Mouse (Mus musculus) embryonic facial prominence, embryonic 12.5 days (tissue): ENCODE results near the gene Abi3bp. TPM values are rescaled to one million over a fixed set of nuclear protein-coding genes. Genes with fewer than 3 reads are reported as not detected.

Source experiments
- polyA plus RNA-seq: library from polyadenylated mRNA; unstranded; fragments of >200 nt; fragmentation: Nextera tagmentation; extraction: Ambion mirVana; gene quantifications from 2 replicates; pipeline ENCODE4 v1.2.1, GENCODE M21; 2016

The Abi3bp gene
- polyA plus RNA-seq, 1 experiment from 2014 or later: 2.6 TPM

Other genes with a start within 250 kb of the Abi3bp start
- 130 and 136 TPM in 2 replicates for gene Tfg, start 239.6 kb downstream of the Abi3bp start, polyA plus RNA-seq